Mouse (Mus musculus): Measurements from ENCODE around the gene Cntn2. TPM values are rescaled to one million over a fixed set of nuclear protein-coding genes. Genes with fewer than 3 reads are reported as not detected.

Gene Cntn2
- polyA plus RNA-seq (2014; fragmentation: Illumina TruSeq; extraction: RNeasy Lipid Tissue Mini Kit (QIAGEN cat#74804); ENCODE audit: low read depth, low replicate concordance): 0.35 TPM

DNA sequence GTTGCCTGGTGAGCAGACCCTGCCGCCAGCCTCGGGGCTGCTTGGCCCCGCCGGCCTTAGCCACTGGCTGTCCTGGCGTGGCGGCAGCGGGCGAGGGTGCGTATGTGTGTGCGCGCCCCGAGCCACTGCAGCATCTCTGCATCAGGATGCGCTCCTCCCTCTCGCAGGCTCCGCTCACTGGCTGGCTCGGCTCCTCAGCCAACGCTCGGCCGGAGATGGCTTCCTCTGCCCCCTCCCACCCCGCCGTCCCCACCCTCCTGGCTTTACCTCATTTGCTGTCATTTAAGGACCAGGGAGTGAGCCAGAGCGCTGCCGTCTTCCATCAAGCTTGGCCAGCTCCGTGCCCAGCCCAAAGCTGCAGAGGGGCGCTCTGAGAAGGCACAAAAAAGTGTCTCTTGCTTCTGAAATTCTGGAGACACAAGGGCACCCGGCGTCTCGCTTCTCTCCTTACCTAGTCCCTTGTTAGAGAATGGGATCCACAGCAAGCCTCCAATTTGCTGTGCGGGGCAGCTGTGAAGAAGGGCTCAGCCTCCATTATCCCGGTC lies at the start of gene Cntn2:
Gene Cntn2 (minus strand): TSS at position 495 of the 545 bp plus-strand sequence.

DNA sequence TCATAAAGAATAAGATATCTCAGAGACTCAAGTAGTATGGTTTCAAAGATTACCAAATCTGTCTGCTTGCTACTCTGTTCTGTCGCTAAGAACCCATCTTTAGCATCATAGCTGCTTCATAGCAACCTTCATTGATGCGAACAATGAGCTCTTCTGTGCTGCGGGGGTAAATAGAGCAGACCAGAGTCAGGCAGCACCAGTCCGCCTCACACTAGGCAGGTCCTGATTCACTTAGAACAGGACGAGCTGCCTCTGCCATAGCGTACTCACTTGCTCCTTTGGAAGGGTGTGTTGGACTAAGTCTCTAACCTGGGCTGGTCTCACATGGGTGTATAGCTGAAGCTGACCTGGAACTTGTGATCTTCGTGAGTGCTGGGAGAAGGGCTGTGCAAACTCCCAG lies 37.0 kb downstream of the Cntn2 start, which contains the start of gene Tmem81:
Gene Tmem81 (plus strand): TSS at position 173 of the 400 bp plus-strand sequence.

DNA sequence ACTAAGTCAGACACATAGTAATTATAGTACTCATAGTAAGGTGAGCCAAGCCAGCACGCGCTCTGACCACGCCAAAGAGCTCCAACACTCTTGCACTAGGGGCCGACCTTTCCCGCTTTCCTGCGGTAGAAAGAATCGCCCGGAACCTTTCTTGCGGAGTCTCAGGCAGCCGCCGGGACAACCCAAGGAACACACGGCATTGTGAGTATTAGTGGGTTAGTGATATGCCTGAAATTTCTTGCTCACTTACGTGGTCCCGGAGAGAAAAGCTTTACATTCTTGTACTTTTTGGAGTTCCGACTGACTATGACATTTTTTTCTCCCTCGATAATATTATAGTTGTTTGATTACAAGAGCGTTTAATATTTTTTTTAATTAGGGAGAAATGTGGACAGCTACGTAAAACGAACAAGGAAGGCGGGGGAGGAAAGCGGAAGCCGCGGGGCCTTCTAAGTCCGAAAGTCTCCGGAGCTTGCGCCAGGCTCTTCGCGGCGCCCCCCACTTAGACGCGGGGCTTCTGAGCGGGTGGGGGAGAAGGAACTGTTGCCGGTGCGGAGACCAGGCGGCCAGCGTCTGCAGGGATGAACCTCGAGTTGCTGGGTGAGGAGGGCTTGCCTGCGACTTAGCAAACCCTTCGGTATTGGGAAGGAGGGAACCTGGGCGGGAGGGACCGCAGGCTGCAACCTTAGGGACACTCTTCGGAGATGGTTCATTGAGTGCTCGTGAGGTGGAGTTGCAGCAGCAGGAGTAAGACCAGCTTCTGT lies 65.9 kb downstream of the Cntn2 start, which contains the start of gene Rbbp5:
Gene Rbbp5 (plus strand): TSS at position 438 of the 764 bp plus-strand sequence.

Other genes with a start within 250 kb of the Cntn2 start
- 0.20 TPM for gene Klhdc8a, start 244.6 kb downstream of the Cntn2 start, polyA plus RNA-seq (2014; fragmentation: Illumina TruSeq; extraction: RNeasy Lipid Tissue Mini Kit (QIAGEN cat#74804); ENCODE audit: low read depth, low replicate concordance)
- 6.0 TPM for gene Nuak2, start 227.1 kb downstream of the Cntn2 start, polyA plus RNA-seq (2014; fragmentation: Illumina TruSeq; extraction: RNeasy Lipid Tissue Mini Kit (QIAGEN cat#74804); ENCODE audit: low read depth, low replicate concordance)
- 6.6 TPM for gene Tmcc2, start 152.0 kb downstream of the Cntn2 start, polyA plus RNA-seq (2014; fragmentation: Illumina TruSeq; extraction: RNeasy Lipid Tissue Mini Kit (QIAGEN cat#74804); ENCODE audit: low read depth, low replicate concordance)
- 17.8 TPM for gene Dstyk, start 125.7 kb downstream of the Cntn2 start, polyA plus RNA-seq (2014; fragmentation: Illumina TruSeq; extraction: RNeasy Lipid Tissue Mini Kit (QIAGEN cat#74804); ENCODE audit: low read depth, low replicate concordance)
- gene Rbbp5, start 65.9 kb downstream of the Cntn2 start, polyA plus RNA-seq (2014; fragmentation: Illumina TruSeq; extraction: RNeasy Lipid Tissue Mini Kit (QIAGEN cat#74804); ENCODE audit: low read depth, low replicate concordance): 25.4 TPM
- 5.1 TPM for gene Tmem81, start 37.0 kb downstream of the Cntn2 start, polyA plus RNA-seq (2014; fragmentation: Illumina TruSeq; extraction: RNeasy Lipid Tissue Mini Kit (QIAGEN cat#74804); ENCODE audit: low read depth, low replicate concordance)
- 0.37 TPM for gene Nfasc, start 198.5 kb upstream of the Cntn2 start, polyA plus RNA-seq (2014; fragmentation: Illumina TruSeq; extraction: RNeasy Lipid Tissue Mini Kit (QIAGEN cat#74804); ENCODE audit: low read depth, low replicate concordance)